Mouse (Mus musculus): ENCODE measurements around the gene C1ql2. TPM values are rescaled to one million over a fixed set of nuclear protein-coding genes. Genes with fewer than 3 reads are reported as not detected.
A peak's percentile ranks its signal among the peaks of the same experiment; 100 is the strongest.

Gene C1ql2
- polyA plus RNA-seq, 1 experiment: not detected

GRCm38 (mm10) chr1:120368138-120368537, 27.8 kb downstream of the C1ql2 start:
- no peak overlapping the region for H3K4me3 ChIP-seq
- no peaks in the 10 kb centered on the region for H3K27me3 ChIP-seq (ENCODE audit: control insufficient read depth, insufficient read depth, insufficient read length)
- H3K36me3 ChIP-seq (ENCODE audit: control insufficient read depth, insufficient read depth): no peaks in the 10 kb centered on the region
- no peak overlapping the region for H3ac ChIP-seq (ENCODE audit: control insufficient read depth, insufficient read length)
- H3K4me2 ChIP-seq (ENCODE audit: low read depth): no peak overlapping the region
- H3K79me2 ChIP-seq (ENCODE audit: control insufficient read depth, insufficient read depth): no peaks in the 10 kb centered on the region
- TF ChIP-seq TCF12 (IDR thresholded peaks at IDR 0.05; ENCODE audit: insufficient read depth, poor library complexity, severe bottlenecking): no peak
- no peak for TF ChIP-seq MYOD1 (IDR thresholded peaks at IDR 0.05; ENCODE audit: control insufficient read depth in 1 of 3, insufficient read length in 2 of 3, low read depth in 2 of 3)
- no peak for TF ChIP-seq MAX (IDR thresholded peaks at IDR 0.05; ENCODE audit: low read depth)
- no peak for TF ChIP-seq USF1 (IDR thresholded peaks at IDR 0.05; ENCODE audit: low read depth)
- TF ChIP-seq E2F4 (IDR thresholded peaks at IDR 0.05; ENCODE audit: insufficient read depth): no peak
- no peak for TF ChIP-seq CEBPB (IDR thresholded peaks at IDR 0.05; ENCODE audit: insufficient read depth, poor library complexity, severe bottlenecking)
- TF ChIP-seq TCF3 (IDR thresholded peaks at IDR 0.05; ENCODE audit: insufficient read length, low read depth): no peak
- TF ChIP-seq REST (IDR thresholded peaks at IDR 0.05; ENCODE audit: insufficient read depth, insufficient read length): no peak

- Histone ChIP-seq H3K4me3 (no peak overlapping the region), H3K36me3 (ENCODE audit: control insufficient read depth, insufficient read depth) (no peaks in the 10 kb centered on the region), H3ac (ENCODE audit: control insufficient read depth, insufficient read length) (no peak overlapping the region), H3K4me2 (ENCODE audit: low read depth) (no peak overlapping the region), H3K27me3 (ENCODE audit: control insufficient read depth, insufficient read depth, insufficient read length) (no peaks in the 10 kb centered on the region), H3K79me2 (ENCODE audit: control insufficient read depth, insufficient read depth) (no peaks in the 10 kb centered on the region)
- TF ChIP-seq CEBPB (IDR thresholded peaks at IDR 0.05; ENCODE audit: insufficient read depth, poor library complexity, severe bottlenecking): no peak
- TF ChIP-seq TCF3 (IDR thresholded peaks at IDR 0.05; ENCODE audit: insufficient read length, low read depth): no peak
- TF ChIP-seq MYOG (IDR thresholded peaks at IDR 0.05; ENCODE audit: control insufficient read depth in 1 of 3, insufficient read depth in 1 of 3, insufficient read length in 2 of 3, low read depth in 2 of 3): no peak
- no peak for TF ChIP-seq E2F4 (IDR thresholded peaks at IDR 0.05; ENCODE audit: insufficient read depth)
- TF ChIP-seq USF1 (IDR thresholded peaks at IDR 0.05; ENCODE audit: low read depth): no peak
- TF ChIP-seq TCF12 (IDR thresholded peaks at IDR 0.05; ENCODE audit: insufficient read depth, poor library complexity, severe bottlenecking): no peak
- TF ChIP-seq MYOD1 (IDR thresholded peaks at IDR 0.05; ENCODE audit: control insufficient read depth in 1 of 3, insufficient read length in 2 of 3, low read depth in 2 of 3): no peak
- no peak for TF ChIP-seq REST (IDR thresholded peaks at IDR 0.05; ENCODE audit: insufficient read depth, insufficient read length)
These were observed 33.7 kb downstream of the C1ql2 start for GRCm38 (mm10) chr1:120374131-120374530.

GRCm38 (mm10) chr1:120374832-120375231, 34.5 kb downstream of the C1ql2 start:
- Histone ChIP-seq H3K27me3 (ENCODE audit: control insufficient read depth, insufficient read depth, insufficient read length) (no peaks in the 10 kb centered on the region), H3K4me2 (ENCODE audit: low read depth) (no peak overlapping the region), H3K36me3 (ENCODE audit: control insufficient read depth, insufficient read depth) (no peaks in the 10 kb centered on the region), H3K79me2 (ENCODE audit: control insufficient read depth, insufficient read depth) (no peaks in the 10 kb centered on the region), H3K4me3 (no peak overlapping the region), H3ac (ENCODE audit: control insufficient read depth, insufficient read length) (no peak overlapping the region)
- TF ChIP-seq MYOD1 (IDR thresholded peaks at IDR 0.05; ENCODE audit: control insufficient read depth in 1 of 3, insufficient read length in 2 of 3, low read depth in 2 of 3) (peak in 2 of 3 experiments; percentile 81 to 87), USF1 (IDR thresholded peaks at IDR 0.05; ENCODE audit: low read depth) (no peak), CEBPB (IDR thresholded peaks at IDR 0.05; ENCODE audit: insufficient read depth, poor library complexity, severe bottlenecking) (no peak), POLR2A (IDR thresholded peaks at IDR 0.05; ENCODE audit: insufficient read length, low read depth) (no peak), POLR2AphosphoS2 (IDR thresholded peaks at IDR 0.05; ENCODE audit: insufficient read length, low read depth) (no peak), MYOG (IDR thresholded peaks at IDR 0.05; ENCODE audit: control insufficient read depth in 1 of 3, insufficient read depth in 1 of 3, insufficient read length in 2 of 3, low read depth in 2 of 3) (peak in 1 of 3 experiments; percentile 23), MAX (IDR thresholded peaks at IDR 0.05; ENCODE audit: low read depth) (no peak), E2F4 (IDR thresholded peaks at IDR 0.05; ENCODE audit: insufficient read depth) (no peak)

GRCm38 (mm10) chr1:120385029-120385571, 44.7 kb downstream of the C1ql2 start:
- H3K4me2 ChIP-seq (ENCODE audit: low read depth): no peak overlapping the region
- no peak overlapping the region for H3ac ChIP-seq (ENCODE audit: control insufficient read depth, insufficient read length)
- no peaks in the 10 kb centered on the region for H3K36me3 ChIP-seq (ENCODE audit: control insufficient read depth, insufficient read depth)
- TF ChIP-seq POLR2A (IDR thresholded peaks at IDR 0.05; ENCODE audit: insufficient read length, low read depth) (no peak), MYOD1 (IDR thresholded peaks at IDR 0.05; ENCODE audit: control insufficient read depth in 1 of 3, insufficient read length in 2 of 3, low read depth in 2 of 3) (no peak), MAX (IDR thresholded peaks at IDR 0.05; ENCODE audit: low read depth) (no peak), MYOG (IDR thresholded peaks at IDR 0.05; ENCODE audit: control insufficient read depth in 1 of 3, insufficient read depth in 1 of 3, insufficient read length in 2 of 3, low read depth in 2 of 3) (no peak), REST (IDR thresholded peaks at IDR 0.05; ENCODE audit: insufficient read depth, insufficient read length) (no peak), POLR2AphosphoS2 (IDR thresholded peaks at IDR 0.05; ENCODE audit: insufficient read length, low read depth) (no peak), E2F4 (IDR thresholded peaks at IDR 0.05; ENCODE audit: insufficient read depth) (no peak), TCF3 (IDR thresholded peaks at IDR 0.05; ENCODE audit: insufficient read length, low read depth) (no peak), CEBPB (IDR thresholded peaks at IDR 0.05; ENCODE audit: insufficient read depth, poor library complexity, severe bottlenecking) (no peak), USF1 (IDR thresholded peaks at IDR 0.05; ENCODE audit: low read depth) (no peak)
- H3K79me2 ChIP-seq (ENCODE audit: control insufficient read depth, insufficient read depth): no peaks in the 10 kb centered on the region
- H3K4me3 ChIP-seq: no peak overlapping the region
- H3K27me3 ChIP-seq (ENCODE audit: control insufficient read depth, insufficient read depth, insufficient read length): no peaks in the 10 kb centered on the region

- no peak overlapping the region for H3K4me2 ChIP-seq (ENCODE audit: low read depth)
- H3ac ChIP-seq (ENCODE audit: control insufficient read depth, insufficient read length): no peak overlapping the region
- no peaks in the 10 kb centered on the region for H3K36me3 ChIP-seq (ENCODE audit: control insufficient read depth, insufficient read depth)
- peaks cover 2% of the 10 kb centered on the region for H3K27me3 ChIP-seq (ENCODE audit: control insufficient read depth, insufficient read depth, insufficient read length)
- H3K4me3 ChIP-seq: no peak overlapping the region
- no peak for TF ChIP-seq E2F4 (IDR thresholded peaks at IDR 0.05; ENCODE audit: insufficient read depth)
- TF ChIP-seq POLR2AphosphoS2 (IDR thresholded peaks at IDR 0.05; ENCODE audit: insufficient read length, low read depth): no peak
- no peak for TF ChIP-seq MAX (IDR thresholded peaks at IDR 0.05; ENCODE audit: low read depth)
- no peaks in the 10 kb centered on the region for H3K79me2 ChIP-seq (ENCODE audit: control insufficient read depth, insufficient read depth)
These were observed 49.4 kb downstream of the C1ql2 start for GRCm38 (mm10) chr1:120389734-120390133.
